Mouse (Mus musculus) right cerebral cortex, postnatal 36 days (tissue): ENCODE measurements around the gene Vps37d.

Source experiments
- DNase-seq, 2 experiments: peaks; one replicate each; pipeline ENCODE4 v3.0.0; 2022; ENCODE audit warnings: low spot score in 2 of 2, mixed read lengths in 1 of 2

Vps37d gene

GRCm38 (mm10) chr5:135077564-135078481, at the start of gene Vps37d:
Vps37d (minus strand) TSS chr5:135078266.
- DNase-seq, result peak; percentile 77 to 85

DNA sequence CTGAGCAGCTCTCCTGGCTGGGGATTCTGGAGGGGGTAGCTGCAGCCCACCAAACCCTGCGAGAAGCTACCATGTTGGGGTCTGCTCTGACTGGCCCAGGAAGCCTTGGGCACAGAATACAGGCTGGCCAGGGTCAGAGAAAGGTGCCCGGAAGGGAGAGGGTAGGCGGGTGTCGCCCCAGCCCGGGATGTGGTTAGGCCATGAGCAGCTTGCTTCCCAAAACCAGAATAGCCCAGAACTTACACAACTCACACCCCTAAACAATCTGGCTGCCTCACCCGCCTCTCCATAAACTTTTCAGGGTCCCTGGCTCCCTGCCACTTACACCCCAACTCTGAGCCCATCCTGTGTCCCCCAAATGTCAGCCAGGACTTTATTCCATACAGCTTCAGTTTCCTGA, 49.6 kb upstream of the Vps37d start:
- no peak for DNase-seq

- no peak for DNase-seq
Measured at GRCm38 (mm10) chr5:135126121-135126520, 48.1 kb upstream of the Vps37d start.

- no peak for DNase-seq
Measured at GRCm38 (mm10) chr5:135120753-135121152, 42.7 kb upstream of the Vps37d start.

- DNase-seq, result peak in 1 of 2 experiments; percentile 10
Measured at GRCm38 (mm10) chr5:135118589-135119081, 40.6 kb upstream of the Vps37d start.

GRCm38 (mm10) chr5:135115241-135115640, 37.2 kb upstream of the Vps37d start:
- no peak for DNase-seq

DNA sequence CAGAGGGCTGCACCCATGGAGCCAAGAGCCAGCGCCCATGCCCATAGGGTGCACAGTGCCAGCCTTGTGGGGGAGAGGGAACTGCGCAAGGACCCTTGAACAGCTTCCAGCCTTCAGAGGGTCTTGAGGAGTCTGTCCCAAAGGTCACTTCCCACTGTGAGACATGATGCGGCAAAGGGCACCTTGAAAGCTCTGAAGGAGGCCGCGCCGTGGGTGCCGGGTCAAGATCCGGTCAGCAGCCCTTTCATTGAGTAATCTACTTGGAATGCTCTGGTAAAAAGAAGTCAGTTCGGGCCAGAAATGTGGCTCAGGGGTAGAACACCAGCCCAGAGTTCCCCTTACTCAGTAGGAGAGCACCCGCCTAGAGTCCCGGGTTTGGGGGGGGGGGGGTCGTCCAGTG, 35.7 kb upstream of the Vps37d start:
- DNase-seq, result no peak

- no peak for DNase-seq
Measured at GRCm38 (mm10) chr5:135109976-135110375, 31.9 kb upstream of the Vps37d start.

- no peak for DNase-seq
Measured at GRCm38 (mm10) chr5:135109426-135109825, 31.4 kb upstream of the Vps37d start.

GRCm38 (mm10) chr5:135109017-135109416, 31.0 kb upstream of the Vps37d start:
- DNase-seq, result no peak

DNA sequence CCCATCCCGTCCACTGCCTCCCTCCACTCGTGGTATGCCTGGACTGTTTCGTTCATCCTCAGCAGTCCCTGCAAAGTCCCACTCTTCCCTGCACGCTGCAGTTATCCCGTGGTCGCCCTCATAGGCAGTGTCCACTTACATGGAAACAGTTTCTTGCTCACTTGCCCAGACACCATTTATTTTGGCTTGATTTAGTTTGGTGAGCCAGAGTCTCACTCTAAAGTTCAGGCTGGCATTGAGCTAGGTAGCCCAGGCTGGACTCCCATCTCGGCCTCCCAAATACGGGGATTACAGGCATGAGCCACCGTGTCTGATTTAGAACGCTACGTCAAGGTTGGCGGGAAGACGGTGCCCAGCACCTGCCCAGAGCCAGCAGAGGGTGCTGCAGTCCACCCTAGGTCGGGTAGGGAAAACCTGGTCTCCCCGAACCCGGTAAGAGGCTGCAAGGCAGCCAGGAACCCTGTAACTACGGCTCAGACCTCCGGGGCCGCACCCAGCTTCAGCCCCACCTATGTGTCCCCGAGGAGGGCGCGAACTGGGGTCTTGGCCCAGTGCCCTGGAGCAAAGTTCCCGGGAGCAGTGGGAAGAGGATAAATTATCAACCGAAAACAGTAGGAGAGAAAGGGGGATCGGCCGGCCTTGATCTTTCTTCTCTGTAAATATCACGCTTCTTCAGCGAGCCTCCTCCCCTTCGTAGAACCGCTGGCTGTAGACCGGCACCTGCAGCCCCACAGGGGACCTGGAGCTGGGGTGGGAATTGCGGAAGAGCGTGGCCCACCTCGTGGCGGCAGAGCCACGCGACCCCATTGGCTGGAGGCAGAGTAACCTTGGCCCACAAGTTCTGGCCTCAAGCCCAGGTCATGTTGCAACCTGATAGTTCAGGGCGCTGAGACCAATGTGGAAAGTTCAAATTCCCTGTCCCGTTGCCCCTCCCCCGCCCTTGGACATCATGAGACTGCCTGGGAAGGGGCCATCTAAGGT, 29.7 kb upstream of the Vps37d start:
- DNase-seq, result no peak

DNA sequence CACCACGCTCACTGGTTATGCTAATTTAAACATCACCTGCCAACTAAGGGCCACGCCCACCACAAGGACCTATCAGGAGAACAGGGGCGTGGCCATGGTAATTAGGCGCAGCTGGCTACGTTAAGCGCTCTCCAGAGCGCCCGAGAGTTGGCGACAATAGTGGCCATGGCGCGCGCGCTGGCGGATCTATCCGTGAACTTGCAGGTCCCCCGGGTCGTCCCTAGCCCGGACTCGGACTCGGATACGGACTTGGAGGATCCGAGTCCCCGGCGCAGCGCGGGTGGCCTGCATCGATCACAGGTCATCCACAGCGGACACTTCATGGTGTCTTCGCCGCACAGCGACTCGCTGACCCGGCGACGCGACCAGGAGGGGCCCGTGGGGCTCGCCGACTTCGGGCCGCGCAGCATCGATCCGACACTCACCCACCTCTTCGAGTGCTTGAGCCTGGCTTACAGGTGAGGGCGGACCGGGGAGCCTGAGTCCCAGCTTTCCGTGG, 28.7 kb upstream of the Vps37d start:
- peak; percentile 48 to 53 for DNase-seq

- DNase-seq, result no peak
Measured at GRCm38 (mm10) chr5:135103999-135104660, 26.1 kb upstream of the Vps37d start.

DNA sequence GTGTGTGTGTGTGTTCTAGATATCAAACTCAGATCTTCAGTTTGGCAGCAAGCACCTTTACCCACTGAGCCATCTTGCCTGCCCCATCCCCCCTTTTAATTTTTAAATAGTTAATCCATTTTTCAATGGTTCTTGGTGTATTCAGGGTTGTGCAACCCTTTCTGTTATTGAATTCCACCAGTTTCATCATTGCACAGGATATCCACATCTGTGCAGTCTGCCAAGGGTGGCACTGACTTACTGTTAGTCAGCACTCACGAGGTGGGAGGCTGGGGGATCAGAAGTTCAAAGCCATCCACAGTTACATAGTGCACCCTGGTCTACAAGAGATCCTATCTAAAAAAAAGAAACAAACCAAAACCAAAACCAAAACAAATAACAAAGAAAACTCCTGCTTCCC, 22.9 kb upstream of the Vps37d start:
- no peak for DNase-seq

GRCm38 (mm10) chr5:135089653-135090052, 11.6 kb upstream of the Vps37d start, which contains the start of gene Mlxipl:
Mlxipl (plus strand) TSS chr5:135089890.
- DNase-seq, result no peak

DNA sequence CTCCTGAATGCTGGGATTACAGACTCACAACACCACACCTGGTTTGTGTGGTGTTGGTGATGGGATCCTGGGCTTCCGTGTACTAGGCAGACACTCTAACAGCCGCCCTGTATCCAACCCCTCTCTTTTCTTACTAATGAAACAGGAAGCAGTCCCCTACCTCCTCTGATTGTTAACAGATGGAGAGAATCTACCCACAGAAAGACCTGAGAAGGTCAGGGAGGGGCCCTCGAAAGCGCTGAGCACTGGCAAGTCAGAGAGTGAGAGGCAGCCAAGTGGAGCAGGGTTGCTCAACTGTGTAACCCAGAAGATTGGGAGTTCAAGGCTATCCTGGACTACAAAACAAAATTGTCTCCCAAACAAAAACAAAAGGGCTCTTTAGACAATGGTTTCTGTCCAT, 8.8 kb upstream of the Vps37d start:
- DNase-seq, result no peak

DNA sequence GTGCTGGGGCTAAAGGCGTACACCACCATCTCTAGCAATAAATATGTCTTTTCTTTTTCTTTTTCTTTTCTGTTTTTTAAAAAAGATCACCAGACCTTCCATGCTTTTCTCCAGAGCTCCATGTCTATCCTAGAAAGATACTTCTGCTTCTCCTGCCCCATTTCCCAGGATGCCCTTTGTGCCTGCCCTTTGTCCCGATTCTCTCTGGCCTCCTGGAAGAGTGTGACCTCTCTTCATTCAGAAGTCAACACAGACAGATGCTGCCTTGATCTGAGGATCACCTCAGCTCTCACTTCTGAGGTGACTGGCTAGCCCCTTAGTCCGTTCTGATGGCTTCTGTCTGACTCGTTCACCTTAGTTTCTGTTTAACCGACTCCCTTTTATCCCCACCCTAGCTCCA, 2.5 kb upstream of the Vps37d start:
- DNase-seq, result no peak

GRCm38 (mm10) chr5:135079578-135079977, 1.5 kb upstream of the Vps37d start:
- DNase-seq, result no peak

- DNase-seq, result no peak
Measured at GRCm38 (mm10) chr5:135078482-135078810, 380 bp upstream of the Vps37d start.

GRCm38 (mm10) chr5:135076931-135077505, 1.0 kb downstream of the Vps37d start:
- peak; percentile 38 to 40 for DNase-seq

- DNase-seq, result no peak
Measured at GRCm38 (mm10) chr5:135076368-135076767, 1.7 kb downstream of the Vps37d start.
